Mouse (Mus musculus) thymus, adult 2 months (tissue): Measurements from ENCODE around the gene Nme4.
"Not testable (repeated sequence)": the region's sequence is repeated elsewhere in the genome, so short reads cannot be mapped to it uniquely, and the experiment has no call there.

Experiments used
- CTCF ChIP-seq: fragments of 200-500 bp; IDR thresholded peaks from 2 replicates; pipeline ENCODE4 v1.5.1; 2012; ENCODE audit warnings: mild to moderate bottlenecking, control low read depth, low read length, moderate library complexity, borderline replicate concordance; ENCODE audit not compliant: control insufficient read depth, poor library complexity, insufficient read depth; ENCODE audit errors: extremely low read depth
- POLR2A ChIP-seq: fragments of 200-500 bp; IDR thresholded peaks from 2 replicates; pipeline ENCODE4 v1.6.1; 2012; ENCODE audit warnings: mild to moderate bottlenecking, low read length, control low read depth, moderate library complexity; ENCODE audit not compliant: control insufficient read depth, poor library complexity, insufficient read depth; ENCODE audit errors: extremely low read depth

- TF ChIP-seq POLR2A, CTCF: not testable (repeated sequence)
Observed at GRCm38 (mm10) chr17:26114461-26114860, 19.1 kb upstream of the Nme4 start.
